In the genomic region with DNA sequence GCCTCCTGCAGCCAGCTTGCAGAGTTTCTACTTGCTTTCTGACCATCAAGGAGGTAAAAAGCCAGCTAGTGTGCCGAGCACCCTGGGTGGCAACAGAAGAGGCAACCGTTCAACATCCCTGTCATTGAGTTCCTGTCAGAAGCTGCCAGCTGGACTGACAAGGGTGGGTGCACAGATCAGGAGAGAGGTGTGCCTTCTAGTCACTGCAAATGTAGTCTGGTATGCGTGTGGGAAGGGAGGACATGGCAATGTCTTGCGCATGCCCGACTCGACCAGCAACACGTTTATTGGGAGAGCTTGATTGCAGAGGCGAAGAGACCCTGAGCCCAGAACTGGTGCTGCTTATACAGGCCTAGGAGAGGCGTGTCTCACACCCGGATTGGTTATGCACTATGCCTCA, we compare ENCODE assay signal across 27 mouse cellular contexts. TPM values are rescaled to one million over a fixed set of nuclear protein-coding genes. Genes with fewer than 3 reads are reported as not detected.
"Had no signal": no experiment of that assay in that cellular context is flagged by ENCODE, and none has a peak within 500 bp of the region (broad histone marks: within the 10 kb centered on the region; RNA-seq: fewer than 3 reads in every experiment).

No protein-coding gene starts in this region.

- H3K4me3 ChIP-seq: kidney, embryonic 15.5 days; limb, embryonic 13.5 days; megakaryocyte, embryonic 14.5 days; midbrain, embryonic 10.5 days; midbrain, embryonic 13.5 days; neural tube, embryonic 12.5 days; neural tube, embryonic 15.5 days had no signal

- H3K9ac ChIP-seq: kidney, embryonic 15.5 days; limb, embryonic 13.5 days; lung, embryonic 14.5 days; midbrain, embryonic 13.5 days; neural tube, embryonic 12.5 days; neural tube, embryonic 15.5 days had no signal

- H3K36me3 ChIP-seq: neural tube, embryonic 15.5 days had no signal

- DNase-seq: kidney, adult 8-10 months; kidney, postnatal 10 days; kidney, postnatal 36 days; layer of hippocampus, postnatal 36 days; left cerebral cortex, postnatal 4 days; lung, embryonic 14.5 days; lung, postnatal 36 days; right cerebral cortex, adult 18-20 months; right cerebral cortex, postnatal 14 days; right cerebral cortex, postnatal 4 days; thymus, adult 2 months; thymus, postnatal 14 days; thymus, postnatal 4 days had no signal

- H3K27ac ChIP-seq: kidney, embryonic 15.5 days; limb, embryonic 13.5 days; midbrain, embryonic 10.5 days; midbrain, embryonic 13.5 days; neural tube, embryonic 12.5 days; neural tube, embryonic 15.5 days; stomach, postnatal 0 days had no signal

- ATAC-seq: intestine, postnatal 0 days; lung, postnatal 0 days; midbrain, embryonic 13.5 days had no signal

- H3K9me3 ChIP-seq: kidney, embryonic 15.5 days; limb, embryonic 13.5 days; midbrain, embryonic 10.5 days; midbrain, embryonic 13.5 days; neural tube, embryonic 12.5 days; neural tube, embryonic 15.5 days had no signal

- H3K4me2 ChIP-seq: kidney, embryonic 15.5 days; limb, embryonic 13.5 days; lung, embryonic 14.5 days; midbrain, embryonic 13.5 days; neural tube, embryonic 12.5 days; neural tube, embryonic 15.5 days had no signal

RNA-seq across cellular contexts. Expression of a gene that starts 3.1 kb away (rescaled TPM):
- polyA plus RNA-seq: intestine, postnatal 0 days; kidney, embryonic 15.5 days; limb, embryonic 13.5 days; liver, adult 2 months; liver, embryonic 16.5 days; lung, embryonic 14.5 days; lung, postnatal 0 days; midbrain, embryonic 10.5 days; midbrain, embryonic 13.5 days; midbrain, postnatal 0 days; neural tube, embryonic 12.5 days; neural tube, embryonic 15.5 days; stomach, embryonic 14.5 days; stomach, postnatal 0 days had no signal
